Comparison of ENCODE assay signal across 8 mouse cellular contexts in the genomic region with DNA sequence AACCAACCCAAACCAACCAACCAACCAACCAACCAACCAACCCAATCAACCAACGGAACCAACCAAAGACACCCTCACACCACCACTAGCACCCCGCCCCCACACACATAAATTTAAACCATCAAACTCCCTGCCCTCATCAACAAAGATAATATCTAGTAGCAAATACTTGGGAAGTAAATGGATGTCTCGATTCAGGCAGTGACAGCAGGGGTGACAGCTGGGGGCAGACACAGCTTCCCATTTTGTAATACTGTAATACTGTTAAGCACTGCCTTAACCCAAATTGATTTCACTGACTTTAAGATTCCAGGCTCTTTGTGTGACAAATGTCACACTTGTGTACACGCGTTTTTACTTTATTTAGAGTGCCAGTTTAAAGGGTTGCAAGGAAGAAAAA. TPM values are rescaled to one million over a fixed set of nuclear protein-coding genes. Genes with fewer than 3 reads are reported as not detected.
A peak's percentile ranks its signal among the peaks of the same experiment; 100 is the strongest.
DNase-seq lines count a peak whose midpoint lies in the region; ATAC-seq and TF ChIP-seq lines count a peak whose summit lies in the region.

No protein-coding gene starts in this region.

- peaks cover 9% of the 10 kb centered on the region; the same call in 1 of the 2 replicates for H3K4me1 ChIP-seq in forebrain, embryonic 14.5 days (ENCODE audit: control insufficient read depth, insufficient read depth, low read length)
- no peaks in the 10 kb centered on the region for H3K4me1 ChIP-seq in limb, embryonic 11.5 days (ENCODE audit: control insufficient read depth, insufficient read depth, low read length)
- peaks cover 18% of the 10 kb centered on the region for H3K4me1 ChIP-seq in neural tube, embryonic 13.5 days (replicated peaks)

- H3K4me2 ChIP-seq in forebrain, embryonic 14.5 days (ENCODE audit: low read length): peak overlapping the region; percentile 92
- H3K4me2 ChIP-seq in limb, embryonic 11.5 days (ENCODE audit: low read depth, severe bottlenecking): peak overlapping the region; percentile 96; the same call in 1 of the 2 replicates
- peak overlapping the region; percentile 97 for H3K4me2 ChIP-seq in neural tube, embryonic 13.5 days

- DNase-seq in layer of hippocampus, adult 2 months (ENCODE audit: low spot score in 2 of 2): peak in 1 of 2 experiments; percentile 61
- no peak for DNase-seq in layer of hippocampus, adult 9-10 months (ENCODE audit: low spot score)
- peak; percentile 41 for DNase-seq in forebrain, embryonic 14.5 days (ENCODE audit: low spot score)
- DNase-seq in limb, embryonic 11.5 days (ENCODE audit: low spot score): no peak
- no peak for DNase-seq in thymus, postnatal 36 days
- DNase-seq in spleen, postnatal 14 days (ENCODE audit: low spot score in 2 of 2): no peak
- no peak for DNase-seq in adrenal gland, postnatal 36 days

- TF ChIP-seq CTCF in layer of hippocampus, adult 2 months (conservative IDR thresholded peaks at IDR 0.05): no peak

- no peak overlapping the region for H3K9ac ChIP-seq in forebrain, embryonic 14.5 days (ENCODE audit: low read length)
- no peak overlapping the region for H3K9ac ChIP-seq in limb, embryonic 11.5 days (ENCODE audit: low read length)
- H3K9ac ChIP-seq in neural tube, embryonic 13.5 days: no peak overlapping the region

- no peaks in the 10 kb centered on the region; the same call in 1 of the 2 replicates for H3K9me3 ChIP-seq in forebrain, embryonic 14.5 days (replicated peaks; ENCODE audit: control insufficient read depth, low read length)
- no peaks in the 10 kb centered on the region for H3K9me3 ChIP-seq in limb, embryonic 11.5 days (ENCODE audit: control insufficient read depth, low read length)
- peaks cover 5% of the 10 kb centered on the region; the same call in 1 of the 2 replicates for H3K9me3 ChIP-seq in neural tube, embryonic 13.5 days

- ATAC-seq in forebrain, embryonic 14.5 days: peak; percentile 21
- ATAC-seq in limb, embryonic 11.5 days (ENCODE audit: insufficient number of reproducible peaks, low FRiP score, low TSS enrichment, low read depth): no peak
- 0 out of 2 replicates have a peak, but pooled peaks have one; percentile 21 for ATAC-seq in neural tube, embryonic 13.5 days (ENCODE audit: low read depth)

- peak overlapping the region; percentile 86 for H3K27ac ChIP-seq in layer of hippocampus, adult 2 months
- no peak overlapping the region for H3K27ac ChIP-seq in forebrain, embryonic 14.5 days (ENCODE audit: low read depth, low read length)
- no peak overlapping the region for H3K27ac ChIP-seq in limb, embryonic 11.5 days (replicated peaks; ENCODE audit: low read depth, low read length)
- H3K27ac ChIP-seq in neural tube, embryonic 13.5 days (replicated peaks): no peak overlapping the region

- H3K36me3 ChIP-seq in forebrain, embryonic 14.5 days (ENCODE audit: control insufficient read depth, insufficient read depth, low read length): no peaks in the 10 kb centered on the region
- H3K36me3 ChIP-seq in limb, embryonic 11.5 days (ENCODE audit: control insufficient read depth, insufficient read depth, low read length): no peaks in the 10 kb centered on the region
- H3K36me3 ChIP-seq in neural tube, embryonic 13.5 days: no peaks in the 10 kb centered on the region

- 42% methylated on average over 5 of the region's 5 CpGs for WGBS in forebrain, embryonic 14.5 days
- 55% methylated on average over 5 of the region's 5 CpGs for WGBS in limb, embryonic 11.5 days
- WGBS in neural tube, embryonic 13.5 days: 49% methylated on average over 5 of the region's 5 CpGs

- H3K27me3 ChIP-seq in forebrain, embryonic 14.5 days (replicated peaks; ENCODE audit: control insufficient read depth, insufficient read depth, low read length): no peaks in the 10 kb centered on the region
- no peaks in the 10 kb centered on the region for H3K27me3 ChIP-seq in limb, embryonic 11.5 days (ENCODE audit: control insufficient read depth, insufficient read depth, low read length)
- peaks cover 12% of the 10 kb centered on the region for H3K27me3 ChIP-seq in neural tube, embryonic 13.5 days

- peak overlapping the region; percentile 69 for H3K4me3 ChIP-seq in layer of hippocampus, adult 2 months
- H3K4me3 ChIP-seq in forebrain, embryonic 14.5 days (ENCODE audit: low read depth, low read length): peak overlapping the region; percentile 56; the same call in 1 of the 2 replicates
- H3K4me3 ChIP-seq in limb, embryonic 11.5 days (ENCODE audit: low read depth, low read length): peak overlapping the region; percentile 54; the same call in 1 of the 2 replicates
- H3K4me3 ChIP-seq in neural tube, embryonic 13.5 days: peak overlapping the region; percentile 61

RNA-seq across cellular contexts. Expression of gene Inpp4b, which starts 1.2 kb away (rescaled TPM):
- total RNA-seq in layer of hippocampus, adult 2 months (2021): 10 to 100 TPM; 11.7 to 11.8 TPM
- 2.4 and 6.6 TPM in 2 replicates for polyA plus RNA-seq in forebrain, embryonic 14.5 days (2014; fragmentation: Nextera tagmentation; extraction: Ambion mirVana)
- 8.8 and 16.1 TPM in 2 replicates for polyA plus RNA-seq in limb, embryonic 11.5 days (2014; fragmentation: Nextera tagmentation; extraction: Ambion mirVana)
- 6.3 and 8.2 TPM in 2 replicates for polyA plus RNA-seq in neural tube, embryonic 13.5 days (2015; fragmentation: Nextera tagmentation; extraction: Ambion mirVana)
- 1 to 10 TPM; 6.6 to 6.9 TPM for total RNA-seq in adrenal gland, postnatal 36 days (2021)
